Mouse (Mus musculus) NIH3T3 (cell line): ENCODE data around the gene Ssxa1.
"Not testable (repeated sequence)": the region's sequence is repeated elsewhere in the genome, so short reads cannot be mapped to it uniquely, and the experiment has no call there.

Experiments
- DNase-seq: peaks from one replicate; pipeline ENCODE4 v3.0.0-alpha.2; 2012; ENCODE audit warnings: low read depth

Ssxa1 gene

DNA sequence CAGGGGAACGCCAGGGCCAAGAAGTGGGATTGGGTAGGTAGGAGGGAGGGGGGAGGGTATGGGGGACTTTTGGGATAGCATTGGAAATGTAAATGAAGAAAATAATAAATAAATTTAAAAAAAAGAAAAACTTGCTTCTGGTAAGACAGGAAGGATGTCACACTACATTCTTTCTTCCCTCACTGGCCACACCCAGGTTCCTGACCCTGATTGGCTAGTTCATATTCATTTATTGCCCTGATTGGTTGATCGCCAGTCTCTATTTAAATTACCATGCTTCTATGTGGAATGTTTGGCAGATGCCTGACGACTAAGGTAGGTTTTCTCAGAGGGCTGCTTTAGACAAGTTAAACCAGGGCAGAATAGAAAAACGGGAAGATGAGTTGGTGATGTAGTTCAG is at the start of gene Ssxa1:
Ssxa1 (plus strand) TSS at position 301 of the 400 bp plus-strand sequence.
- DNase-seq: no peak

GRCm38 (mm10) chrX:21068106-21068505 is 47.5 kb upstream of the Ssxa1 start, which contains the start of gene Spaca5:
Gene Spaca5 (plus strand): TSS chrX:21068406.
- no peak for DNase-seq

DNA sequence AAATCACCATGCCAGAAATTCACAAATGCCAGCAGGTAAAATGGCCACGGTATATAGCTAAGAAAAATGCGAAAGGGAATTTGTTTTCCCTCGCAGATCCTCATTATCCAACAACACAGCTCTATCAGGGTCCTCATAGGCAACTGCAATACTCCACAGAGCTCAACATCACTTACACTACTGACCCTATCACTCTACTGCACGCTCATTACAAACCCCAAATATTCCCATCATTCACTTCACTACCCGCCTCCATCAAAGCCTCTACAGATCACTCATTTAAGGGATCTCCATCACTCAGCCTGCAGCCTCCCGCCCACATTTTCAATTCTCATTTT is 27.0 kb upstream of the Ssxa1 start:
- DNase-seq: peak; percentile 2

DNA sequence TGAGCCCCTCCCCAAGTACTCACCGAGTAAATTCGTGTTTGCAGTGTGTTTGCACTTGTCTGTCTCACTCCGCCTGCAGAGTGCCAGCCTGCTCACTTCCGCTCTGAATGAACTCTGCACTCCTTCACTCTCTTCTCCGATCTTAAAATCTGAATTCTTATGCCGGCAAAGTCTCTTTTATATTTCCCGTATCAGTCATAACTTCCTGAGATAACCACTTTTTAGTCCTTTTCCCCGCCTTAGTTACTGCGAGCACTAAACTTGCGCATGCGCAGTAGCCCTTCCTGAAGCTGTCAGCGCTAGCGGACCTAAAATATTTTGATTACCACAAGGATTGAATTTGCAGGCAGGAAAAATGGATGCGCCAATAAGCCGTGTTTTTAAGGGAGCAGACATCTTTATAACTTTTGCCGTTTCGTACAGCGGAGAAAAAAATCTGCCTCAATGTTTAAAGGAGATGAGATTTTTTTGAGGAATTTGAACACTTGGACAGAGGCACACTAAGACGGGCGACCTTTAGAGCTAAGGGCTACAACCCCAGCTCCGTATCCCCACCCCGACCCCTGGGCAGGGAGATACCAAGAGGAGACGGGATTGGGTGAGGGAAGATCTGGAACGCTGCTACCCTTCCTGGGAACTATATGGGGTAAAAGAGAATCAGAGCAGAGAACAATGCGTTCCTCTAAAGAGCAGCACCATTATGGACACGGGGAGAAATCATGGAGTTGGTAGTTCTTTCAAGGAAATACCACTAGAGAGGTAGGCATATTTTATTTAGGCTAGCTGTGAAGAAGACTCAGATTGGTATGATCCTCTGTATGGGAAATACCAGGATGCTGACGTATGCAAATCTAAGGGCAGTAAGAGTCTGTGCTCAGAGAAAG is 26.4 kb upstream of the Ssxa1 start, which contains the start of gene Zfp300:
Zfp300 (minus strand) TSS at position 545 of the 884 bp plus-strand sequence.
- peak; percentile 88 for DNase-seq

DNA sequence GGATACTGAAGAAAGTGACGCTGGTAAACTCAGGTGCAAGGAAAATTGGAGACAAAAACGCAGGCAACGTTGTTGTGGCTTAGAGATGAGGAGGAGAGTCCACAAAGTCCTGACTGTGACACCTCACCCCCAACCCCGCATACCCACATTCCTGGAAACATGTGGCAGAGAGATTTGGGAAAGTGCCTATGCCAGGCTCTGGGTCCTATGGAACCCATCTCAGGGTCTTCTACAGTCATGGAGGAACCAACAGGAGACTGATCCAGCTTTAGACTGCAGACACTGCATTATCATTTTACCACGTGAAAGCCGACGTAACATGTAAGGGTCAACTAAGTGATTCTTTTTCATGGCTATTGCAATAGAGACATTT is 25.8 kb upstream of the Ssxa1 start:
- no peak for DNase-seq

DNA sequence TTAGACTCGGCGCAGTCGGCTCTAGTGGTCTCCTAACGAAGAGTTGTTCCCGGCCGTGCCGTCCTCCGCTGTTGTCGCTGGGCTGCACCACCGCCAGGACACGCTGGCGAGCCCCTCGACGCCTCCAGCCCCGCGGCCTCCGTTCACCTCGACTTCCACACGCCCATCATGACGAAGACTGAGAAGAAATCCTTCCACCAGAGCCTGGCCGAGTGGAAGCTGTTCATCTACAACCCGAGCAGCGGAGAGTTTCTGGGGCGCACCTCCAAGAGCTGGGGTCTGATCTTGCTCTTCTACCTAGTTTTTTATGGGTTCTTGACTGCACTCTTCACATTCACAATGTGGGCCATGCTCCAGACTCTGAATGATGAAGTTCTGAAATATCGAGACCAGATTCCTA is 31.1 kb downstream of the Ssxa1 start:
- not testable (repeated sequence) for DNase-seq
